Comparison of ENCODE assay signal across 9 mouse cellular contexts in the genomic region with DNA sequence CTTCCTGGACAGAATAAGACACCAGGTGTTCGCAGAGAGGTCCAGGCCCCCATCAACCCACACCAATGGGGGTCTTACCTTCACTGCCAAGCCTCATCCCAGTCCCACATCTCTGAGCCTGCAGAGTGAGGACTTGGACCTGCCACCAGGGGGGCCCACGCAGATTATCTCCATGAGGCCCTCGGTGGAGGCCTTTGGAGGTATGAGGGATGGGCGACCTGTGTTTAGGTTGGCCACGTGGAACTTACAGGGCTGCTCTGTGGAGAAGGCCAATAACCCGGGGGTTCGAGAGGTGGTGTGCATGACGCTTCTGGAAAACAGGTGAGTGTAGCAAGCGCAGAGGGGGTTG. TPM values are rescaled to one million over a fixed set of nuclear protein-coding genes. Genes with fewer than 3 reads are reported as not detected.
DNase-seq lines count a peak whose midpoint lies in the region; ATAC-seq lines count a peak whose summit lies in the region.
"Had no signal": no experiment of that assay in that cellular context is flagged by ENCODE, and none has a peak within 500 bp of the region (broad histone marks: within the 10 kb centered on the region; RNA-seq: fewer than 3 reads in every experiment).

No protein-coding gene starts in this region.

- peak overlapping the region; percentile 70 for H3K4me3 ChIP-seq in embryonic facial prominence, embryonic 13.5 days
- no peak overlapping the region for H3K4me3 ChIP-seq in intestine, embryonic 15.5 days (replicated peaks)
- no peak overlapping the region for H3K4me3 ChIP-seq in neural tube, embryonic 14.5 days (ENCODE audit: low read depth, low read length)

- no peak for ATAC-seq in embryonic facial prominence, embryonic 13.5 days (ENCODE audit: insufficient number of reproducible peaks, insufficient read depth, low FRiP score, low TSS enrichment, low read depth)
- no peak for ATAC-seq in intestine, embryonic 15.5 days
- ATAC-seq in neural tube, embryonic 14.5 days (ENCODE audit: low read depth): no peak

- H3K27ac ChIP-seq in embryonic facial prominence, embryonic 13.5 days: no peak overlapping the region
- H3K27ac ChIP-seq in intestine, embryonic 15.5 days: no peak overlapping the region
- no peak overlapping the region for H3K27ac ChIP-seq in neural tube, embryonic 14.5 days (ENCODE audit: low read depth, low read length)

- H3K9ac ChIP-seq in embryonic facial prominence, embryonic 13.5 days: no peak overlapping the region
- H3K9ac ChIP-seq in intestine, embryonic 15.5 days: no peak overlapping the region
- no peak overlapping the region for H3K9ac ChIP-seq in neural tube, embryonic 14.5 days (replicated peaks; ENCODE audit: low read depth, low read length)

- 83% methylated on average over 9 of the region's 9 CpGs for WGBS in embryonic facial prominence, embryonic 13.5 days
- WGBS in intestine, embryonic 15.5 days: 78% methylated on average over 9 of the region's 9 CpGs
- 90% methylated on average over 9 of the region's 9 CpGs for WGBS in neural tube, embryonic 14.5 days

- peaks cover 58% of the 10 kb centered on the region for H3K4me1 ChIP-seq in embryonic facial prominence, embryonic 13.5 days
- H3K4me1 ChIP-seq in intestine, embryonic 15.5 days (replicated peaks): peaks cover 13% of the 10 kb centered on the region
- H3K4me1 ChIP-seq in neural tube, embryonic 14.5 days (ENCODE audit: control insufficient read depth, insufficient read depth, low read length): 0 out of 2 replicates have a peak, but pooled peaks cover 9% of the 10 kb centered on the region

- peak overlapping the region; percentile 79 for H3K4me2 ChIP-seq in embryonic facial prominence, embryonic 13.5 days
- peak overlapping the region; percentile 91; the same call in 1 of the 2 replicates for H3K4me2 ChIP-seq in intestine, embryonic 15.5 days (replicated peaks)
- peak overlapping the region; percentile 57 for H3K4me2 ChIP-seq in neural tube, embryonic 14.5 days (ENCODE audit: low read depth, low read length)

- no peaks in the 10 kb centered on the region for H3K36me3 ChIP-seq in embryonic facial prominence, embryonic 13.5 days
- no peaks in the 10 kb centered on the region for H3K36me3 ChIP-seq in intestine, embryonic 15.5 days
- no peaks in the 10 kb centered on the region for H3K36me3 ChIP-seq in neural tube, embryonic 14.5 days (ENCODE audit: control insufficient read depth, insufficient read depth, low read length)

- DNase-seq in kidney, postnatal 10 days: peak; percentile 24
- DNase-seq in kidney, adult 9 months: no peak
- DNase-seq in urinary bladder, adult 2 months (ENCODE audit: low spot score): no peak
- no peak for DNase-seq in cerebellum, postnatal 25 days
- no peak for DNase-seq in adrenal gland, adult (ENCODE audit: inconsistent age in 2 of 2, low spot score in 1 of 2)
- DNase-seq: right cerebral cortex, postnatal 25 days had no signal

- H3K9me3 ChIP-seq in embryonic facial prominence, embryonic 13.5 days: no peaks in the 10 kb centered on the region
- no peaks in the 10 kb centered on the region for H3K9me3 ChIP-seq in intestine, embryonic 15.5 days
- H3K9me3 ChIP-seq in neural tube, embryonic 14.5 days (ENCODE audit: control insufficient read depth, low read length): no peaks in the 10 kb centered on the region

- H3K27me3 ChIP-seq in embryonic facial prominence, embryonic 13.5 days: no peaks in the 10 kb centered on the region
- H3K27me3 ChIP-seq in intestine, embryonic 15.5 days (replicated peaks): no peaks in the 10 kb centered on the region
- no peaks in the 10 kb centered on the region for H3K27me3 ChIP-seq in neural tube, embryonic 14.5 days (ENCODE audit: control insufficient read depth, insufficient read depth, low read length)

RNA-seq across cellular contexts. Expression of a gene that starts 1.6 kb away (rescaled TPM):
- polyA plus RNA-seq in embryonic facial prominence, embryonic 13.5 days (2015; fragmentation: Nextera tagmentation; extraction: Ambion mirVana): 15.8 and 17.8 TPM in 2 replicates
- polyA plus RNA-seq in intestine, embryonic 15.5 days (2015; fragmentation: Nextera tagmentation; extraction: Ambion mirVana): 5.9 and 6.5 TPM in 2 replicates
- 11.0 and 19.3 TPM in 2 replicates for polyA plus RNA-seq in neural tube, embryonic 14.5 days (2014; fragmentation: Nextera tagmentation; extraction: Ambion mirVana)
- polyA plus RNA-seq in urinary bladder, adult 2 months (2012; rRNA removed): 16.8 and 19.5 TPM in 2 replicates
